Mouse (Mus musculus): ENCODE measurements around the gene Cer1. TPM values are rescaled to one million over a fixed set of nuclear protein-coding genes. Genes with fewer than 3 reads are reported as not detected.
A peak's percentile ranks its signal among the peaks of the same experiment; 100 is the strongest.

Gene Cer1
- total and polyA plus RNA-seq, 3 experiments = not detected

- no peak for DNase-seq (ENCODE audit: low spot score)
Observed at GRCm38 (mm10) chr4:82861451-82861850, 23.5 kb downstream of the Cer1 start.

GRCm38 (mm10) chr4:82860566-82860965 lies 24.4 kb downstream of the Cer1 start:
- Histone ChIP-seq H3K4me1 (ENCODE audit: insufficient read depth, low read depth, low read length) (peaks cover 19% of the 10 kb centered on the region), H3K9me3 (replicated peaks) (no peaks in the 10 kb centered on the region), H3K27me3 (ENCODE audit: insufficient read depth, low read length) (peaks cover 8% of the 10 kb centered on the region), H3K4me3 (ENCODE audit: low read depth, low read length) (no peak overlapping the region), H3K36me3 (replicated peaks) (peaks cover 9% of the 10 kb centered on the region)
- TF ChIP-seq GATA2 (IDR thresholded peaks at IDR 0.05; ENCODE audit: borderline replicate concordance, low read depth, low read length) (no peak), GATA1 (IDR thresholded peaks at IDR 0.05; ENCODE audit: borderline replicate concordance, low read length) (no peak), POLR2AphosphoS5 (IDR thresholded peaks at IDR 0.05; ENCODE audit: insufficient replicate concordance, low read depth, low read length) (no peak), TAL1 (conservative IDR thresholded peaks at IDR 0.05; ENCODE audit: low read depth, low read length) (no peak), CTCF (IDR thresholded peaks at IDR 0.05; ENCODE audit: low read depth, low read length) (no peak)
- no peak for DNase-seq (ENCODE audit: low spot score)
- no peak for ATAC-seq (ENCODE audit: extremely low read depth, insufficient number of reproducible peaks, low FRiP score, poor library complexity, severe bottlenecking)

More at GRCm38 (mm10) chr4:82861451-82861850, 23.5 kb downstream of the Cer1 start:
- Histone ChIP-seq H3K36me3 (replicated peaks) (peaks cover 3% of the 10 kb centered on the region), H3K4me1 (ENCODE audit: insufficient read depth, low read depth, low read length) (peaks cover 13% of the 10 kb centered on the region), H3K4me3 (ENCODE audit: low read depth, low read length) (no peak overlapping the region), H3K27me3 (ENCODE audit: insufficient read depth, low read length) (peaks cover 8% of the 10 kb centered on the region), H3K9me3 (replicated peaks) (no peaks in the 10 kb centered on the region)
- no peak for ATAC-seq (ENCODE audit: extremely low read depth, insufficient number of reproducible peaks, low FRiP score, poor library complexity, severe bottlenecking)
- TF ChIP-seq CTCF (IDR thresholded peaks at IDR 0.05; ENCODE audit: low read depth, low read length) (no peak), GATA2 (IDR thresholded peaks at IDR 0.05; ENCODE audit: borderline replicate concordance, low read depth, low read length) (no peak), TAL1 (conservative IDR thresholded peaks at IDR 0.05; ENCODE audit: low read depth, low read length) (no peak), POLR2AphosphoS5 (IDR thresholded peaks at IDR 0.05; ENCODE audit: insufficient replicate concordance, low read depth, low read length) (no peak), GATA1 (IDR thresholded peaks at IDR 0.05; ENCODE audit: borderline replicate concordance, low read length) (no peak)

GRCm38 (mm10) chr4:82859131-82860125 lies 25.5 kb downstream of the Cer1 start, which contains the start of gene Zdhhc21:
TSS of gene Zdhhc21 (minus strand) at chr4:82859958.
- Histone ChIP-seq H3K4me3 (ENCODE audit: low read depth, low read length) (peak within 1 kb of the TSS; percentile 80), H3K4me1 (ENCODE audit: insufficient read depth, low read depth, low read length) (peaks cover 22% of the 10 kb centered on the region), H3K27me3 (ENCODE audit: insufficient read depth, low read length) (peaks cover 4% of the 10 kb centered on the region; the same call in 1 of the 2 replicates), H3K36me3 (replicated peaks) (peaks cover 13% of the 10 kb centered on the region), H3K9me3 (replicated peaks) (no peaks in the 10 kb centered on the region)
- ATAC-seq (ENCODE audit: extremely low read depth, insufficient number of reproducible peaks, low FRiP score, poor library complexity, severe bottlenecking) (peak; percentile 66), DNase-seq (ENCODE audit: low spot score) (peak; percentile 74)
- TF ChIP-seq POLR2AphosphoS5 (IDR thresholded peaks at IDR 0.05; ENCODE audit: insufficient replicate concordance, low read depth, low read length) (no peak), TAL1 (conservative IDR thresholded peaks at IDR 0.05; ENCODE audit: low read depth, low read length) (no peak), CTCF (IDR thresholded peaks at IDR 0.05; ENCODE audit: low read depth, low read length) (no peak), GATA1 (IDR thresholded peaks at IDR 0.05; ENCODE audit: borderline replicate concordance, low read length) (no peak), GATA2 (IDR thresholded peaks at IDR 0.05; ENCODE audit: borderline replicate concordance, low read depth, low read length) (no peak)

- DNase-seq (ENCODE audit: low spot score) = no peak
- TF ChIP-seq GATA2 (IDR thresholded peaks at IDR 0.05; ENCODE audit: borderline replicate concordance, low read depth, low read length) (no peak), CTCF (IDR thresholded peaks at IDR 0.05; ENCODE audit: low read depth, low read length) (no peak), POLR2AphosphoS5 (IDR thresholded peaks at IDR 0.05; ENCODE audit: insufficient replicate concordance, low read depth, low read length) (no peak), GATA1 (IDR thresholded peaks at IDR 0.05; ENCODE audit: borderline replicate concordance, low read length) (no peak), TAL1 (conservative IDR thresholded peaks at IDR 0.05; ENCODE audit: low read depth, low read length) (no peak)
- Histone ChIP-seq H3K36me3 (replicated peaks) (peaks cover 14% of the 10 kb centered on the region), H3K9me3 (replicated peaks) (no peaks in the 10 kb centered on the region), H3K4me1 (ENCODE audit: insufficient read depth, low read depth, low read length) (peaks cover 24% of the 10 kb centered on the region), H3K4me3 (ENCODE audit: low read depth, low read length) (peak overlapping the region; percentile 80), H3K27me3 (ENCODE audit: insufficient read depth, low read length) (peaks cover 4% of the 10 kb centered on the region; the same call in 1 of the 2 replicates)
- ATAC-seq (ENCODE audit: extremely low read depth, insufficient number of reproducible peaks, low FRiP score, poor library complexity, severe bottlenecking) = no peak
Observed at GRCm38 (mm10) chr4:82858431-82859010, 26.4 kb downstream of the Cer1 start.

GRCm38 (mm10) chr4:82856986-82857385 lies 28.0 kb downstream of the Cer1 start:
- DNase-seq (ENCODE audit: low spot score) (no peak), ATAC-seq (ENCODE audit: extremely low read depth, insufficient number of reproducible peaks, low FRiP score, poor library complexity, severe bottlenecking) (no peak)
- Histone ChIP-seq H3K9me3 (replicated peaks) (no peaks in the 10 kb centered on the region), H3K27me3 (ENCODE audit: insufficient read depth, low read length) (no peaks in the 10 kb centered on the region), H3K36me3 (replicated peaks) (peaks cover 23% of the 10 kb centered on the region), H3K4me1 (ENCODE audit: insufficient read depth, low read depth, low read length) (peaks cover 29% of the 10 kb centered on the region), H3K4me3 (ENCODE audit: low read depth, low read length) (no peak overlapping the region)
- TF ChIP-seq CTCF (IDR thresholded peaks at IDR 0.05; ENCODE audit: low read depth, low read length) = no peak
- no peak for TF ChIP-seq GATA1 (IDR thresholded peaks at IDR 0.05; ENCODE audit: borderline replicate concordance, low read length)
- TF ChIP-seq GATA2 (IDR thresholded peaks at IDR 0.05; ENCODE audit: borderline replicate concordance, low read depth, low read length) = no peak
- TF ChIP-seq TAL1 (conservative IDR thresholded peaks at IDR 0.05; ENCODE audit: low read depth, low read length) = no peak

- TF ChIP-seq TAL1 (conservative IDR thresholded peaks at IDR 0.05; ENCODE audit: low read depth, low read length) = no peak
- no peak for ATAC-seq (ENCODE audit: extremely low read depth, insufficient number of reproducible peaks, low FRiP score, poor library complexity, severe bottlenecking)
- no peak overlapping the region for H3K4me3 ChIP-seq (ENCODE audit: low read depth, low read length)
- no peak for DNase-seq (ENCODE audit: low spot score)
- peaks cover 36% of the 10 kb centered on the region for H3K4me1 ChIP-seq (ENCODE audit: insufficient read depth, low read depth, low read length)
- peaks cover 33% of the 10 kb centered on the region for H3K36me3 ChIP-seq (replicated peaks)
- H3K27me3 ChIP-seq (ENCODE audit: insufficient read depth, low read length) = no peaks in the 10 kb centered on the region
- no peaks in the 10 kb centered on the region for H3K9me3 ChIP-seq (replicated peaks)
Observed at GRCm38 (mm10) chr4:82853809-82854208, 31.1 kb downstream of the Cer1 start.
